In the genomic region with DNA sequence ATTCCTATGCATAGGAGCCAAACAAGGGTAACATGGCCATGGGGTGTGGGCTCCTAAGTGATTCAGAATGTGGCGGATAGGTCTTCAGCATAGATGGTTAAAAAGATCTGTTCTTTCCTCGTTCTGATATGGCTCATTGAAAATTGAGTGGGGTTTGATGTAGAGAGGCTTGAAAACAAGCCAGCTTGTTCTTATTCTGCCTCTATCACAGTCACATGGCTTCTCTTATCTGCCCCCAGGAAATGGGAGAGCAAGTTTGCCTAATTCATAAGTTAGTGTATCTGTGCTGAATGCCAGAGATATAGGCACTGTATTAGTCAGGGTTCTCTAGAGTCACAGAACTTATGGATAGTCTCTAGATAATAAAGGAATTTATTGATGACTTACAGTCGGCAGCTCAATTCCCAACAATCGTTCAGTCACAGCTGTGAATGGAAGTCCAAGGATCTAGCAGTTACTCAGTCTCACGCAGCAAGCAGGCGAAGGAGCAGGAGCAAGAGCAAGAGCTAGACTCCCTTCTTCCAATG, we compare ENCODE assay signal across 8 mouse cellular contexts. TPM values are rescaled to one million over a fixed set of nuclear protein-coding genes. Genes with fewer than 3 reads are reported as not detected.
"Had no signal": no experiment of that assay in that cellular context is flagged by ENCODE, and none has a peak within 500 bp of the region (broad histone marks: within the 10 kb centered on the region; RNA-seq: fewer than 3 reads in every experiment).

TSS of gene AI481877 (minus strand) at position 477 of the 527 bp plus-strand sequence.

RNA-seq across cellular contexts. Expression of gene AI481877, which starts in this region (rescaled TPM):
- total RNA-seq: neutrophil, adult 5-6 weeks had no signal
- polyA plus RNA-seq: neural tube, embryonic 13.5 days; small intestine, adult 2 months; spleen, adult 2 months; stomach, embryonic 14.5 days; stomach, embryonic 15.5 days; thymus, adult 2 months; urinary bladder, adult 2 months had no signal
